Mouse (Mus musculus) embryonic fibroblast, embryonic 13.5 days (primary cell): Measurements from ENCODE around the gene BC005537.

Experiments
- CTCF ChIP-seq: IDR thresholded peaks from 2 replicates; pipeline ENCODE4 v1.5.1; 2011; ENCODE audit warnings: mild to moderate bottlenecking, control low read depth, low read length, moderate library complexity, borderline replicate concordance; ENCODE audit not compliant: insufficient read depth
- POLR2A ChIP-seq: IDR thresholded peaks from 2 replicates; pipeline ENCODE4 v1.6.1; 2011; ENCODE audit warnings: low read depth, mild to moderate bottlenecking, control low read depth, low read length, moderate library complexity

GRCm38 (mm10) chr13:24760351-24760870, 41.0 kb upstream of the BC005537 start:
- TF ChIP-seq CTCF = no peak
- no peak for TF ChIP-seq POLR2A
